Mouse (Mus musculus) lung, adult 2 months (tissue): ENCODE measurements at regions not wholly inside any gene's neighbourhood (a gene's known extent, or its start where the extent isn't known, plus 50 kb on each side); places are given as distances from the start of the nearest gene placed in this dataset.

Experiments
- CTCF ChIP-seq: fragments of 200-500 bp; IDR thresholded peaks from 2 replicates; pipeline ENCODE4 v1.5.1; 2011; ENCODE audit warnings: mild to moderate bottlenecking, low read length, control low read depth; ENCODE audit not compliant: insufficient read depth
- POLR2A ChIP-seq: fragments of 200-500 bp; IDR thresholded peaks from 2 replicates; pipeline ENCODE4 v1.6.1; 2011; ENCODE audit warnings: low read depth, mild to moderate bottlenecking, control low read depth, low read length, borderline replicate concordance; ENCODE audit errors: extremely low read depth

DNA sequence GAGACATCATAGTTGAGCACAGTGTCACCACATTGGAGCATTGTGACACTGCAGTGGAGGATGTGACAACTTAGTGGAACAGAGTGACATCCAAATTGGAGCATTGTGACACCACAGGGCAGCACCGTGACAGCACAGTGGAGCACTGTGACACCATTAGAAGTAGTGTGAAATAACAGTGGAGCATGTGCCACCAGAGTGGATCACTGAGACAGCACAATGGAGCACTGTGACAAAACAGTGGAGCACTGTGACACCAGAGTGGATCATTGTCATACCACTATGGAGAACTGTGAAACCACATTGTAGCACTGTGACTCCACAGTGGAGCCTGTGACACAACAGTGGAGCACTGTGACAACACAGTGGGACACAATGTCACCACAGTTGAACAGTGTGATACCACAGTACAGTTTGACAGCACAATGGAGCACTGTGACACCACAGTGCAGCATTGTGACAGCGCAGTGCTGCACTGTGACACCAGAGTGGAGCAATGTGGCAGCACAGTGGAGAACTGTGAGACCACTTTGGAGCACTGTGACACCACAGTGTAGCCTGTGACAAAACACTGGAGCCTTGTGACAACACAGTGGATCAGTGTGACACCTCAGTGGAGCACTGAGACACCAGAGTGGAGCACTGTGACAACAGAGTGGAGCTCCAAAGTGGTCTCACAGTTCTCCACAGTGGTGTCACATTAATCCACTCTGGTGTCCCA lies 113.5 kb upstream of the Vmn1r2 start:
- TF ChIP-seq CTCF (no peak), POLR2A (no peak)
